Mouse (Mus musculus): ENCODE measurements around the gene Scube2.

DNA sequence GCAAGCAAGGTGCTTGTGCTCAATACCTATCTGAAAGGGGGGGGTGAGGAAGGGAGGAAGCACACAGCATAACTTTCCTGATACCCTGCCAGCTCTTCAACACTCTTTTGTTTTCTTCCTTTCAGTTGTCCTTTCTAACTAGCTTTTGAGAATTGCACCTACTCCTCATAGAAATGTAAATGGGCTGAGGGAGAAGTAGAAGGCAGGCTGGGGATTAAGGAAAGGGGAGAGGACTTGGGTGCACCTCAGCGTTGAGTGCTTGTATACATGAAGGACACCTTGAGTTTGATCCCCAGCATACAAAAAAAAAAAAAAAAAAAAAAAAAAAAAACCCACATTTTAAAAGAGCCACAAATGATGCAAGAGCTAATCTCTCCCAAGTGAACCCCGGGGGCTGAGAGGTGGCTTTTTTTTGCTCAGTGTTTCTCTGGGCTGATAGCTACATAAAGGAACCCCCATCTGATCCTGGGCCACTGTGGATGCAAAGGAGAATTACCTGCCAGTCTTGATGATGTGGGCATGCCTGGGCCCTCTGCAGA lies 16.2 kb upstream of the Scube2 start:
- no peak for TF ChIP-seq TCF12 (IDR thresholded peaks at IDR 0.05; ENCODE audit: low read depth, low read length)
- no peak for TF ChIP-seq POLR2A (IDR thresholded peaks at IDR 0.05; ENCODE audit: low read depth, low read length)
- TF ChIP-seq USF2 (conservative IDR thresholded peaks at IDR 0.05; ENCODE audit: low read depth, low read length), result no peak
- TF ChIP-seq CHD1 (IDR thresholded peaks at IDR 0.05; ENCODE audit: low read depth, low read length), result no peak
